Mouse (Mus musculus): ENCODE data around the gene Cops3. TPM values are rescaled to one million over a fixed set of nuclear protein-coding genes. Genes with fewer than 3 reads are reported as not detected.
"Not testable (repeated sequence)": the region's sequence is repeated elsewhere in the genome, so short reads cannot be mapped to it uniquely, and the experiment has no call there.

Gene Cops3
- polyA plus RNA-seq, 1 experiment from 2014 or later: 172 TPM

DNA sequence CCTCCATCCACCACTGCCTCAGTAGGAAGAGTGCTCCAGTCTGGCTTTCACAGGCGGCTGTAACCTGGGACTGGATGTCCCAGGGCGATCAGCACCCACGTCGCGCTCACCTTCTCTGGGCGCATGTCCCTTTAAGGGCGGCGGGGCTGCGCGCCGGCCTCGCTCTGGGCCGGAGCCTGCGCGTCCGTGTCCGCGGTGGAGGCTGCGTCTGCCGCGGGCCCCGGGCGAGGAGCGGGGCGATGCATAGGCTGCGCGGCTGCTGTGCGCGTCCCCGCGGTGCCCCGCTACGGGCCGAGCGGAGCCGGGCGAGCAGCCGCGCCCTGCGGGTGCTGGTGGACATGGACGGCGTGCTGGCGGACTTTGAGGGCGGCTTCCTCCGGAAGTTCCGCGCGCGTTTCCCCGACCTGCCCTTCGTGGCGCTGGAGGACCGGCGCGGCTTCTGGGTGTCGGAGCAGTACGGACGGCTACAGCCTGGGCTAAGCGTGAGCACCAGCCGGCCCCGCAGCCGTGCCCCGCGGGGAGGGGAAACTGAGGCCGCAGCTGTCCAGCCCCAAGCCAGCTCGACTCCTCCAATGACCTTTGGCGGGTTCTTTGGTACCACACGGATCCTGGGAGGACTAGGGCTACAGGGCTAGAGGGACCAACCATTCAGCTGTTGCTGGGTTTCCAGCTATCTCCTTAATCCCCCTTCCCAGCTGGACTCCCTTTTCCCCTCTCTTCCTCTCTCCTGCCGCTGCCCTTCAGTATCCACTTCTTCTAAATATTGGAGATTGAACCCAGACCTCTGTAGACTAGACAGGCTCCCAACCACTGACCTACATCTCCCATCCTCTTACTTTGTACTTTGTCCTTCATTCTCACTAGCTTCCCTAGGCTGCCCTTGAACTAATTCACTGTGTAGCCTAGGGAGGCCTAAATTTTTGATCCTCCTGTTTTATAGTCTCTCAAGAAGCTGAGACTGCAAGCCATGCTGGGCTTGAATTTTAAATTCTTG, 8.6 kb upstream of the Cops3 start:
- H3K9ac ChIP-seq (ENCODE audit: low read length): peak overlapping the region; percentile 94
- ATAC-seq (ENCODE audit: insufficient read depth, low FRiP score): peak; percentile 88

GRCm38 (mm10) chr11:59847131-59847530, 7.5 kb upstream of the Cops3 start:
- H3K4me2 ChIP-seq (ENCODE audit: low read depth, low read length): peak overlapping the region; percentile 69
- no peak for ATAC-seq (ENCODE audit: insufficient read depth, low FRiP score)
- H3K4me3 ChIP-seq (replicated peaks; ENCODE audit: low read length): peak overlapping the region; percentile 81
- no peak overlapping the region for H3K9ac ChIP-seq (ENCODE audit: low read length)
- H3K4me1 ChIP-seq (ENCODE audit: control insufficient read depth, insufficient read depth, low read length): peaks cover 7% of the 10 kb centered on the region; the same call in 1 of the 2 replicates
- H3K9me3 ChIP-seq (replicated peaks; ENCODE audit: control insufficient read depth, low read length): no peaks in the 10 kb centered on the region
- H3K36me3 ChIP-seq (ENCODE audit: control insufficient read depth, insufficient read depth, low read length): no peaks in the 10 kb centered on the region
- 7% methylated on average over 2 of the region's 2 CpGs for WGBS
- H3K27ac ChIP-seq (ENCODE audit: low read length): no peak overlapping the region
- no peaks in the 10 kb centered on the region for H3K27me3 ChIP-seq (ENCODE audit: control insufficient read depth, insufficient read depth, low read length)

More for the DNA sequence above, 8.6 kb upstream of the Cops3 start:
- Histone ChIP-seq H3K4me2 (ENCODE audit: low read depth, low read length) (peak overlapping the region; percentile 69), H3K27ac (ENCODE audit: low read length) (peak overlapping the region; percentile 91), H3K4me3 (replicated peaks; ENCODE audit: low read length) (peak overlapping the region; percentile 81), H3K27me3 (ENCODE audit: control insufficient read depth, insufficient read depth, low read length) (no peaks in the 10 kb centered on the region), H3K9me3 (replicated peaks; ENCODE audit: control insufficient read depth, low read length) (no peaks in the 10 kb centered on the region), H3K4me1 (ENCODE audit: control insufficient read depth, insufficient read depth, low read length) (peaks cover 7% of the 10 kb centered on the region; the same call in 1 of the 2 replicates), H3K36me3 (ENCODE audit: control insufficient read depth, insufficient read depth, low read length) (no peaks in the 10 kb centered on the region)
- WGBS: under 1% methylated on average over 69 of the region's 69 CpGs

DNA sequence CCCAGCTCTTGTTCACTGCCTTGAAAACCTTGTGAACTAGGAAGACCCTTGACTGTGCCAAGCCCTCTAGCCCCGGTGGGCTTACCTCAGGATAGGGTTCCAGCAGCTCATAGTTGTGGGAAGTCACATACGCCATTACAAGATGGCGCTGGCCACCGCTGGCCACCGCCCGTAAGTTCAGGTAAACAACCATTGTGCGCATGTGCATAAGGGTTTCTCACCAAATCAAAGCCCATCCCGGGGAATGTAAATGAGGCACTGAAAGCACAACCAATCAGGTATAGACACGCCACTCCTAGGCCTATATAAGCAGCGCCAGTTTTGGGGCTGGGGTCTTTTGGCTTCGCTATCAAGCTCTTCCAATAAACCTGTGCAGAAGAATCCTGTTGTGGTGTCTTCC, 6.7 kb upstream of the Cops3 start:
- Histone ChIP-seq H3K9me3 (replicated peaks; ENCODE audit: control insufficient read depth, low read length) (no peaks in the 10 kb centered on the region), H3K9ac (ENCODE audit: low read length) (no peak overlapping the region), H3K4me2 (ENCODE audit: low read depth, low read length) (no peak overlapping the region), H3K27ac (ENCODE audit: low read length) (no peak overlapping the region), H3K36me3 (ENCODE audit: control insufficient read depth, insufficient read depth, low read length) (no peaks in the 10 kb centered on the region), H3K27me3 (ENCODE audit: control insufficient read depth, insufficient read depth, low read length) (no peaks in the 10 kb centered on the region), H3K4me1 (ENCODE audit: control insufficient read depth, insufficient read depth, low read length) (peaks cover 7% of the 10 kb centered on the region; the same call in 1 of the 2 replicates), H3K4me3 (replicated peaks; ENCODE audit: low read length) (no peak overlapping the region)
- ATAC-seq (ENCODE audit: insufficient read depth, low FRiP score): no peak
- WGBS: 95% methylated on average over 11 of the region's 11 CpGs

- Histone ChIP-seq H3K4me3 (replicated peaks; ENCODE audit: low read length) (peak within 1 kb of the TSS; percentile 97), H3K36me3 (ENCODE audit: control insufficient read depth, insufficient read depth, low read length) (peaks cover 13% of the 10 kb centered on the region; the same call in 1 of the 2 replicates), H3K4me2 (ENCODE audit: low read depth, low read length) (peak within 1 kb of the TSS; percentile 78), H3K27ac (ENCODE audit: low read length) (peak within 1 kb of the TSS; percentile 99), H3K27me3 (ENCODE audit: control insufficient read depth, insufficient read depth, low read length) (no peaks in the 10 kb centered on the region), H3K4me1 (ENCODE audit: control insufficient read depth, insufficient read depth, low read length) (peaks cover 18% of the 10 kb centered on the region), H3K9ac (ENCODE audit: low read length) (peak within 1 kb of the TSS; percentile 98), H3K9me3 (replicated peaks; ENCODE audit: control insufficient read depth, low read length) (no peaks in the 10 kb centered on the region)
- ATAC-seq (ENCODE audit: insufficient read depth, low FRiP score): peak; percentile 97
- WGBS: under 1% methylated on average over 24 of the region's 24 CpGs
Observed at GRCm38 (mm10) chr11:59839008-59839458, 605 bp downstream of the Cops3 start, which contains the start of gene Nt5m. TSS of gene Nt5m (plus strand) at chr11:59839447.

DNA sequence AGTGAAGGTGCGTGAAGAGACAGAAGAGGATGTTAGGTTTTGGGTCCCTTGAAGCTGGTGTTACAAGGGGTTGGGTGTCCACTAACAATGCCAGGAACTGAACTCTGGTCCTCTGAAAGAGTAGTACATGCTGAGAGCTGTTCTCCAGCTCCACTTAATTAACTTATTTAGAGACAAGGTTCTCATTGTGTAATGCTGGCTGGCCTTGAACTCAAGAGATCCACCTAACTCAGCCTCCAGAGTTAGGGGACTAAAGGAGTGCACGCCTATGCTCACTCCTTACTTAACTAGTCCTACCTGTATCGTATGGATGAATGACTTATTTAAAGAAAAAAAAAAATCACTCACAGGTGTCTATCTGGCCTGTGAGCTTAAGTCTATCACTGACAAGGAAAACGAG, 1.2 kb downstream of the Cops3 start:
- WGBS: 51% methylated on average over 4 of the region's 4 CpGs
- Histone ChIP-seq H3K36me3 (ENCODE audit: control insufficient read depth, insufficient read depth, low read length) (peaks cover 13% of the 10 kb centered on the region; the same call in 1 of the 2 replicates), H3K9ac (ENCODE audit: low read length) (peak overlapping the region; percentile 98), H3K9me3 (replicated peaks; ENCODE audit: control insufficient read depth, low read length) (no peaks in the 10 kb centered on the region), H3K4me3 (replicated peaks; ENCODE audit: low read length) (peak overlapping the region; percentile 97), H3K27ac (ENCODE audit: low read length) (no peak overlapping the region), H3K4me1 (ENCODE audit: control insufficient read depth, insufficient read depth, low read length) (peaks cover 18% of the 10 kb centered on the region), H3K4me2 (ENCODE audit: low read depth, low read length) (peak overlapping the region; percentile 78), H3K27me3 (ENCODE audit: control insufficient read depth, insufficient read depth, low read length) (no peaks in the 10 kb centered on the region)
- ATAC-seq (ENCODE audit: insufficient read depth, low FRiP score): no peak

DNA sequence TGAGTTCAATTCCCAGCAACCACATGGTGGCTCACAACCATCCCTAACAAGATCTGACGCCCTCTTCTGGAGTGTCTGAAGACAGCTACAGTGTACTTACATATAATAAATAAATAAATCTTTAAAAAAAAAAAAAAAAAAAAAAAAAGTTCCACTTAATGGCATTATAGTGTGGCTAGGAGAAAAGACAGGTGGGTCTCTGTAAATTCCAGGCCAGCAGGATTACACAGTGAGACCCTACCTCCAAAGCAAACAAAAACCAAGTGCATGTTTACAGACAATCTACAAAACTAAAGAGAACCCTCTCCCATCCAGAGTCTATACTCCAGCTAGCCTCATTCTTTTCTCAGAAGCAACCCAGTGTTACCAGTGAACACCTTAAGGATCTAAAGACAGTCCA, 1.8 kb downstream of the Cops3 start:
- no CpG with 5 or more reads among the region's 1 CpGs for WGBS
- not testable (repeated sequence) for H3K27ac ChIP-seq (ENCODE audit: low read length); H3K9me3 ChIP-seq (replicated peaks; ENCODE audit: control insufficient read depth, low read length); ATAC-seq (ENCODE audit: insufficient read depth, low FRiP score); H3K9ac ChIP-seq (ENCODE audit: low read length); H3K27me3 ChIP-seq (ENCODE audit: control insufficient read depth, insufficient read depth, low read length); H3K4me3 ChIP-seq (replicated peaks; ENCODE audit: low read length); H3K4me2 ChIP-seq (ENCODE audit: low read depth, low read length)
- Histone ChIP-seq H3K4me1 (ENCODE audit: control insufficient read depth, insufficient read depth, low read length) (peaks cover 18% of the 10 kb centered on the region), H3K36me3 (ENCODE audit: control insufficient read depth, insufficient read depth, low read length) (peaks cover 16% of the 10 kb centered on the region; the same call in 1 of the 2 replicates)

DNA sequence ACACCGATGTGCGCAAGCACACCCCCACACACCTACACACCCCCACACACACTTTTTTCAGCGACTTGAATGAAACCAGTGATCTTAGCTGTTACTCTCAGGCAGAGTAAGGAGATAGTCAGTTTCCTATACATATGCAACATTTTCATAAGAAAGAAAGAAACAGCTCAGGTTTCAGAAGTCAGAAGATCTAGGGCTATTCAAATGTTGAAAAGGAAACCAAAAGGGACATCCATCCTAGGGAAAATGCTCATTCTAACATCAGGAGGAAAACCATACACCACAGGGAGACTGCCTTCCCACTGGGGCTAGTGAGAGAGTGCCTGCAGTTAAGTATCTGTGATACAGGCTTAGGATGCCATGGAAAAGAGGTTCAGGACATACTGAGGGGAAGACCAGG, 18.0 kb downstream of the Cops3 start:
- Histone ChIP-seq H3K4me1 (ENCODE audit: control insufficient read depth, insufficient read depth, low read length) (no peaks in the 10 kb centered on the region), H3K9me3 (replicated peaks; ENCODE audit: control insufficient read depth, low read length) (no peaks in the 10 kb centered on the region), H3K27ac (ENCODE audit: low read length) (no peak overlapping the region), H3K36me3 (ENCODE audit: control insufficient read depth, insufficient read depth, low read length) (peaks cover 19% of the 10 kb centered on the region), H3K27me3 (ENCODE audit: control insufficient read depth, insufficient read depth, low read length) (no peaks in the 10 kb centered on the region), H3K4me3 (replicated peaks; ENCODE audit: low read length) (no peak overlapping the region), H3K4me2 (ENCODE audit: low read depth, low read length) (no peak overlapping the region), H3K9ac (ENCODE audit: low read length) (no peak overlapping the region)
- WGBS: 90% methylated on average over 3 of the region's 3 CpGs
- ATAC-seq (ENCODE audit: insufficient read depth, low FRiP score): no peak

DNA sequence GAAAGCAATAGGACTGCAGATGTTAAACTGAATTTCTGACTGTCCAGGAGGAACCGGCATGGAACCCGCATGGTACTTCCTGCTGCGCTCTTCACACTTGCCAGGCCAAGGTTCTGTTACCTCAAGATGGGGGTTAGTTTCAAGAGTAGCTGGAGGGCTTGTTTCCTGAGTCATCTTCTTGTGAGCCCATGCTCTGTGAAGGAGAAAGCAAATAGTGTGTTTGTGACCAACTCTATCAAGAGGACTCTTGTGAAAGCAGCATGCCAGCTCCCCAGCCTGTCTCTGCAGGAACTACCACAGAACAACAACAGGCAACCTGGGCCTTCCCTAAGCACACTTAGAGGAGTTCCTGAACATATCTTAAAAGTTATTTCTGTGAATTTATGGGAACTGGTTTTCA, 21.7 kb downstream of the Cops3 start:
- Histone ChIP-seq H3K4me2 (ENCODE audit: low read depth, low read length) (no peak overlapping the region), H3K9me3 (replicated peaks; ENCODE audit: control insufficient read depth, low read length) (no peaks in the 10 kb centered on the region), H3K4me1 (ENCODE audit: control insufficient read depth, insufficient read depth, low read length) (no peaks in the 10 kb centered on the region), H3K27ac (ENCODE audit: low read length) (no peak overlapping the region), H3K27me3 (ENCODE audit: control insufficient read depth, insufficient read depth, low read length) (no peaks in the 10 kb centered on the region), H3K9ac (ENCODE audit: low read length) (no peak overlapping the region), H3K36me3 (ENCODE audit: control insufficient read depth, insufficient read depth, low read length) (peaks cover 12% of the 10 kb centered on the region; the same call in 1 of the 2 replicates), H3K4me3 (replicated peaks; ENCODE audit: low read length) (no peak overlapping the region)
- no peak for ATAC-seq (ENCODE audit: insufficient read depth, low FRiP score)
- WGBS: 94% methylated on average over 3 of the region's 3 CpGs

- Histone ChIP-seq H3K4me2 (ENCODE audit: low read depth, low read length) (no peak overlapping the region), H3K4me3 (replicated peaks; ENCODE audit: low read length) (no peak overlapping the region), H3K4me1 (ENCODE audit: control insufficient read depth, insufficient read depth, low read length) (peaks cover 7% of the 10 kb centered on the region; the same call in 1 of the 2 replicates), H3K36me3 (ENCODE audit: control insufficient read depth, insufficient read depth, low read length) (peaks cover 8% of the 10 kb centered on the region; the same call in 1 of the 2 replicates), H3K9ac (ENCODE audit: low read length) (no peak overlapping the region), H3K9me3 (replicated peaks; ENCODE audit: control insufficient read depth, low read length) (no peaks in the 10 kb centered on the region), H3K27me3 (ENCODE audit: control insufficient read depth, insufficient read depth, low read length) (no peaks in the 10 kb centered on the region), H3K27ac (ENCODE audit: low read length) (no peak overlapping the region)
- ATAC-seq (ENCODE audit: insufficient read depth, low FRiP score): no peak
- 83% methylated on average over 6 of the region's 6 CpGs for whole genome bisulfite sequencing
Observed at GRCm38 (mm10) chr11:59815482-59816065, 24.1 kb downstream of the Cops3 start.

Measured in stomach, embryonic 16.5 days (tissue).